Comparison of ENCODE assay signal across 8 mouse cellular contexts in the genomic region with DNA sequence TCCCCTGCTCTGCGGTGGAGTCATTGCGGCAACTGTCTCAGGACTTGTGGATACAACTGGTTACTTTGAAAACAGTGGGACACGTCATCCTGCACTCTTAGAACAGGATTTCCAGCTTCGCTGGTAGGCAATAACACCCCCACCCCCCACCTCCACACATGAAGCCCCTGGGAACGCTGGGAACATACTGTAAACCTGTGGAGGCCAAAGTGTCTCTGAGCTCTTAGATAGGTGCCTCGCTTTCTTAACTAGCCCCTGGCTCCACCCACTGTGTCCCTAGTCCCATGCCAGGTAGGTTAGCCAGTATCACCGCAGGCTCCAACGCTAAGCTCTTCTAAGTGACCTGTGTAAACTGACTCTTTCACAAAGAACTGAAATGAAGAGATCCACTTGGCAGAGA.
DNase-seq lines count a peak whose midpoint lies in the region; ATAC-seq and TF ChIP-seq lines count a peak whose summit lies in the region.

No protein-coding gene starts in this region.

- peak overlapping the region; percentile 90 for H3K9ac ChIP-seq in heart, adult 2 months (ENCODE audit: low read depth, low read length)
- peak overlapping the region; percentile 90 for H3K9ac ChIP-seq in heart, embryonic 13.5 days
- 0 out of 2 replicates have a peak overlapping the region, but pooled peaks have one; percentile 36 for H3K9ac ChIP-seq in midbrain, embryonic 15.5 days

- 19% methylated on average over 8 of the region's 8 CpGs for WGBS in heart, adult 2 months
- 50% methylated on average over 8 of the region's 8 CpGs for WGBS in heart, embryonic 13.5 days
- 57% methylated on average over 8 of the region's 8 CpGs for WGBS in midbrain, embryonic 15.5 days

- H3K9me3 ChIP-seq in heart, embryonic 13.5 days: no peaks in the 10 kb centered on the region
- no peaks in the 10 kb centered on the region for H3K9me3 ChIP-seq in midbrain, embryonic 15.5 days

- TF ChIP-seq POLR2A in heart, adult 2 months (IDR thresholded peaks at IDR 0.05; ENCODE audit: insufficient read depth, low read depth, low read length): 0 out of 2 replicates have a peak, but pooled peaks have one; percentile 27

- no peak for ATAC-seq in heart, embryonic 13.5 days (ENCODE audit: extremely low read depth, insufficient number of reproducible peaks, low FRiP score, low TSS enrichment)
- no peak for ATAC-seq in midbrain, embryonic 15.5 days (replicated peaks)
- ATAC-seq in megakaryocyte, adult 5-6 weeks (ENCODE audit: poor library complexity, severe bottlenecking): no peak

- no peaks in the 10 kb centered on the region for H3K36me3 ChIP-seq in heart, adult 2 months (ENCODE audit: control insufficient read depth, insufficient read depth, low read length)
- H3K36me3 ChIP-seq in heart, embryonic 13.5 days: no peaks in the 10 kb centered on the region
- H3K36me3 ChIP-seq in midbrain, embryonic 15.5 days (replicated peaks): no peaks in the 10 kb centered on the region

- H3K4me2 ChIP-seq in heart, embryonic 13.5 days: peak overlapping the region; percentile 90
- peak overlapping the region; percentile 49 for H3K4me2 ChIP-seq in midbrain, embryonic 15.5 days

- H3K4me3 ChIP-seq in heart, adult 2 months: peak overlapping the region; percentile 68
- peak overlapping the region; percentile 62 for H3K4me3 ChIP-seq in heart, embryonic 13.5 days
- H3K4me3 ChIP-seq in midbrain, embryonic 15.5 days: no peak overlapping the region

- H3K79me2 ChIP-seq in heart, adult 2 months (replicated peaks; ENCODE audit: control insufficient read depth, insufficient read depth, low read length): no peaks in the 10 kb centered on the region

- no peak for TF ChIP-seq EP300 in heart, adult 2 months (IDR thresholded peaks at IDR 0.05; ENCODE audit: insufficient read depth, low read depth, low read length)

- H3K4me1 ChIP-seq in heart, adult 2 months (ENCODE audit: control insufficient read depth, insufficient read depth, low read length): peaks cover 21% of the 10 kb centered on the region
- peaks cover 17% of the 10 kb centered on the region for H3K4me1 ChIP-seq in heart, embryonic 13.5 days
- H3K4me1 ChIP-seq in midbrain, embryonic 15.5 days: peaks cover 12% of the 10 kb centered on the region

- TF ChIP-seq CTCF in heart, adult 2 months (IDR thresholded peaks at IDR 0.05): no peak

- peak; percentile 57 to 61 for DNase-seq in heart, adult 2 months
- no peak for DNase-seq in heart, postnatal 25 days (ENCODE audit: low spot score)
- DNase-seq in kidney, postnatal 14 days: peak; percentile 62
- DNase-seq in left cerebral cortex, adult 8-10 months (ENCODE audit: low spot score in 2 of 2): no peak
- DNase-seq in thymus, postnatal 25 days: no peak

- H3K27ac ChIP-seq in heart, adult 2 months: peak overlapping the region; percentile 99
- H3K27ac ChIP-seq in heart, embryonic 13.5 days (replicated peaks): peak overlapping the region; percentile 89
- H3K27ac ChIP-seq in midbrain, embryonic 15.5 days: peak overlapping the region; percentile 76; the same call in 1 of the 2 replicates

- intact Hi-C loops in heart, adult 2 months (cut with DNase I): no loop called here
- intact Hi-C loops in heart, postnatal 25 days (cut with DNase I): no loop called here

- H3K27me3 ChIP-seq in heart, adult 2 months (ENCODE audit: control insufficient read depth, insufficient read depth, low read length): no peaks in the 10 kb centered on the region
- H3K27me3 ChIP-seq in heart, embryonic 13.5 days (replicated peaks): peaks cover 24% of the 10 kb centered on the region
- H3K27me3 ChIP-seq in midbrain, embryonic 15.5 days (replicated peaks): peaks cover 14% of the 10 kb centered on the region

Comparison
In these comparisons a context has a peak if more than half of its experiments do, and no peak if none do; other contexts are left out.
1. DNase-seq: peak in heart, adult 2 months (2 of 2) and kidney, postnatal 14 days (single experiment); none in heart, postnatal 25 days (single experiment), left cerebral cortex, adult 8-10 months (0 of 2) and thymus, postnatal 25 days (single experiment).
2. H3K9ac ChIP-seq: peak in every context shown above with its lines; median percentile 90 in heart, adult 2 months; 90 in heart, embryonic 13.5 days; 36 in midbrain, embryonic 15.5 days.
3. Peak in every context shown above with its lines, with median percentiles within 50 percentile points of each other: H3K27ac ChIP-seq.